Mouse (Mus musculus): ENCODE measurements around the gene Slc39a5. TPM values are rescaled to one million over a fixed set of nuclear protein-coding genes. Genes with fewer than 3 reads are reported as not detected.

The Slc39a5 gene
- total and polyA plus RNA-seq, 3 experiments = not detected

DNA sequence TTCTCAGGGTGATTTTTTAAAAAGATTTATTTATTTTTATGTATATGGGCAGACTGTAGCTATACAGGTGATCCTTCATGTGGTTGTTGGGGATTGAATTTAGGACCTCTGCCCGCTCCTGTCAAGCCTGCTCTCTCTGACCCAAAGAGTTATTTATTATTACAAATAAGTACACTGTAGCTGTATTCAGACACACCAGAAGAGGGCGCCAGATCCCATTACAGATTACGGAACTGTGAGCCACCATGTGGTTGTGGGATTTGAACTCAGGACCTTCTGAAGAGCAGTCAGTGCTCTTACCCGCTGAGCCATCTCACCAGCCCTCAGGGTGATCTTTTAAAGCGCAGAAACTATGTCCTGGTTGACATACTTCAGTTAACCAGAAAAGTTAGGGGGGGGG lies 28.9 kb downstream of the Slc39a5 start:
- no peak for DNase-seq (ENCODE audit: low read depth, low spot score)

DNA sequence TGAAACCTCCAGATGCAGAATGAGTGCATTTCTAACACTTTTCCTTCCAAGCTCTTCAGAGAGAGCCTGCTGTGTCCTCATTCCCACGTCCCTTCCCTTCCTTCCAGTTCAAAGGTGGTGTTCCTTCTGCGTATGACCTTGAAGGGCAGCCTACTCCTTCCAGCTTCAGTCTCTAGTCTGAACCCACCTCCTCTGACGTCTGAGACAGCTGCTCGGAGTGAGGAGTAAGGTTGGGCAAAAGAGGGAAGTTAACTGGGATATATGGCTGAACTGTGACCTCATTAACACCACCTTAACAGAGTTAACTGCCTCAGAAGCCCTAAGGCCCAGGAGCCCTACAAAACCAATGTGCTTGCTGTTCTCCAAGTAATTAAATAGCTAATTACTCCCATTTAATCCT lies 30.4 kb downstream of the Slc39a5 start:
- H3K36me3 ChIP-seq (ENCODE audit: control insufficient read depth in 1 of 2, insufficient read depth in 2 of 2, low read length in 2 of 2) = peaks cover 0 to 13% of the 10 kb centered on the region in 2 experiments; a peak in 2 of 4 replicates
- no peak overlapping the region for H3K27ac ChIP-seq (ENCODE audit: control insufficient read depth, low read depth, low read length)

More for the DNA sequence above, 28.9 kb downstream of the Slc39a5 start:
- Histone ChIP-seq H3K9me3 (replicated peaks; ENCODE audit: insufficient read depth, low read length) (no peaks in the 10 kb centered on the region), H3K9ac (ENCODE audit: control insufficient read depth, low read depth, low read length, poor library complexity, severe bottlenecking) (no peak overlapping the region), H3K27ac (ENCODE audit: control insufficient read depth, low read depth, low read length) (no peak overlapping the region), H3K27me3 (ENCODE audit: control insufficient read depth in 1 of 2, insufficient read depth in 2 of 2, low read length in 2 of 2) (no peaks in the 10 kb centered on the region), H3K4me1 (ENCODE audit: control insufficient read depth in 1 of 2, insufficient read depth in 2 of 2, low read length in 2 of 2) (peaks cover 4 to 17% of the 10 kb centered on the region in 2 experiments), H3K4me3 (ENCODE audit: control insufficient read depth in 1 of 2, insufficient read depth in 1 of 2, low read depth in 2 of 2, low read length in 2 of 2) (no peak overlapping the region), H3K36me3 (ENCODE audit: control insufficient read depth in 1 of 2, insufficient read depth in 2 of 2, low read length in 2 of 2) (peaks cover 0 to 10% of the 10 kb centered on the region in 2 experiments; a peak in 2 of 4 replicates), H3K79me2 (ENCODE audit: control insufficient read depth, insufficient read depth, low read length, poor library complexity) (peaks cover 6% of the 10 kb centered on the region)
- TF ChIP-seq USF1 (IDR thresholded peaks at IDR 0.05; ENCODE audit: low read depth, low read length) (no peak), TBP (IDR thresholded peaks at IDR 0.05; ENCODE audit: low read depth, low read length) (peak; percentile 53; the same call in 1 of the 2 replicates), CTCF (IDR thresholded peaks at IDR 0.05 in 2 of 3, conservative IDR thresholded peaks at IDR 0.05 in 1 of 3; ENCODE audit: control insufficient read depth in 1 of 3, insufficient read depth in 1 of 3, low read depth in 2 of 3, low read length in 3 of 3, poor library complexity in 1 of 3, severe bottlenecking in 1 of 3) (peak; percentile 25 to 42 (median 26); a peak in 4 of 6 replicates)

GRCm38 (mm10) chr10:128370021-128370420 lies 31.0 kb downstream of the Slc39a5 start:
- Histone ChIP-seq H3K79me2 (ENCODE audit: control insufficient read depth, insufficient read depth, low read length, poor library complexity) (peaks cover 2% of the 10 kb centered on the region; the same call in 1 of the 2 replicates), H3K9me3 (replicated peaks; ENCODE audit: insufficient read depth, low read length) (no peaks in the 10 kb centered on the region), H3K27me3 (ENCODE audit: control insufficient read depth in 1 of 2, insufficient read depth in 2 of 2, low read length in 2 of 2) (no peaks in the 10 kb centered on the region), H3K36me3 (ENCODE audit: control insufficient read depth in 1 of 2, insufficient read depth in 2 of 2, low read length in 2 of 2) (peaks cover 0 to 13% of the 10 kb centered on the region in 2 experiments; a peak in 3 of 4 replicates), H3K4me3 (ENCODE audit: control insufficient read depth in 1 of 2, insufficient read depth in 1 of 2, low read depth in 2 of 2, low read length in 2 of 2) (no peak overlapping the region), H3K27ac (ENCODE audit: control insufficient read depth, low read depth, low read length) (no peak overlapping the region), H3K4me1 (ENCODE audit: control insufficient read depth in 1 of 2, insufficient read depth in 2 of 2, low read length in 2 of 2) (peaks cover 11 to 18% of the 10 kb centered on the region in 2 experiments), H3K9ac (ENCODE audit: control insufficient read depth, low read depth, low read length, poor library complexity, severe bottlenecking) (no peak overlapping the region)
- no peak for DNase-seq (ENCODE audit: low read depth, low spot score)
- TF ChIP-seq ZC3H11A (IDR thresholded peaks at IDR 0.05; ENCODE audit: low read depth, low read length) (no peak), MAZ (IDR thresholded peaks at IDR 0.05; ENCODE audit: low read depth, low read length) (no peak), SIN3A (IDR thresholded peaks at IDR 0.05; ENCODE audit: low read length) (no peak), USF1 (IDR thresholded peaks at IDR 0.05; ENCODE audit: low read depth, low read length) (no peak), E2F4 (IDR thresholded peaks at IDR 0.05; ENCODE audit: borderline replicate concordance, low read depth, low read length) (no peak), USF2 (IDR thresholded peaks at IDR 0.05; ENCODE audit: borderline replicate concordance in 1 of 2, insufficient read depth in 1 of 2, low read depth in 1 of 2, low read length in 2 of 2) (no peak), ZKSCAN1 (IDR thresholded peaks at IDR 0.05; ENCODE audit: low read depth, low read length) (no peak), NRF1 (IDR thresholded peaks at IDR 0.05; ENCODE audit: insufficient read depth, low read depth, low read length, poor library complexity, severe bottlenecking) (no peak), ZMIZ1 (IDR thresholded peaks at IDR 0.05; ENCODE audit: low read depth, low read length) (no peak)

More for the DNA sequence above, 30.4 kb downstream of the Slc39a5 start:
- Histone ChIP-seq H3K9me3 (replicated peaks; ENCODE audit: insufficient read depth, low read length) (no peaks in the 10 kb centered on the region), H3K4me1 (ENCODE audit: control insufficient read depth in 1 of 2, insufficient read depth in 2 of 2, low read length in 2 of 2) (peaks cover 11 to 18% of the 10 kb centered on the region in 2 experiments), H3K27me3 (ENCODE audit: control insufficient read depth in 1 of 2, insufficient read depth in 2 of 2, low read length in 2 of 2) (no peaks in the 10 kb centered on the region), H3K9ac (ENCODE audit: control insufficient read depth, low read depth, low read length, poor library complexity, severe bottlenecking) (no peak overlapping the region), H3K79me2 (ENCODE audit: control insufficient read depth, insufficient read depth, low read length, poor library complexity) (peaks cover 2% of the 10 kb centered on the region; the same call in 1 of the 2 replicates), H3K4me3 (ENCODE audit: control insufficient read depth in 1 of 2, insufficient read depth in 1 of 2, low read depth in 2 of 2, low read length in 2 of 2) (no peak overlapping the region)
- no peak for DNase-seq (ENCODE audit: low read depth, low spot score)
- TF ChIP-seq RAD21 (IDR thresholded peaks at IDR 0.05; ENCODE audit: low read depth, low read length) = no peak
- TF ChIP-seq CHD1 (IDR thresholded peaks at IDR 0.05; ENCODE audit: low read depth, low read length) = no peak
- TF ChIP-seq TAL1 (IDR thresholded peaks at IDR 0.05; ENCODE audit: low read length) = no peak
- TF ChIP-seq ZMIZ1 (IDR thresholded peaks at IDR 0.05; ENCODE audit: low read depth, low read length) = no peak
- no peak for TF ChIP-seq MAZ (IDR thresholded peaks at IDR 0.05; ENCODE audit: low read depth, low read length)
- no peak for TF ChIP-seq E2F4 (IDR thresholded peaks at IDR 0.05; ENCODE audit: borderline replicate concordance, low read depth, low read length)
- TF ChIP-seq SMC3 (IDR thresholded peaks at IDR 0.05; ENCODE audit: low read depth, low read length) = no peak
- no peak for TF ChIP-seq MYB (IDR thresholded peaks at IDR 0.05; ENCODE audit: low read depth, low read length)
- no peak for TF ChIP-seq MYC (IDR thresholded peaks at IDR 0.05; ENCODE audit: low read depth, low read length)
- TF ChIP-seq ETS1 (IDR thresholded peaks at IDR 0.05; ENCODE audit: low read depth, low read length) = no peak
- TF ChIP-seq POLR2A (IDR thresholded peaks at IDR 0.05; ENCODE audit: control insufficient read depth in 1 of 2, insufficient read depth in 1 of 2, low read depth in 1 of 2, low read length in 2 of 2, poor library complexity in 1 of 2) = no peak
- no peak for TF ChIP-seq ELF1 (IDR thresholded peaks at IDR 0.05; ENCODE audit: low read depth, low read length)
- no peak for TF ChIP-seq HCFC1 (IDR thresholded peaks at IDR 0.05; ENCODE audit: low read depth, low read length)
- no peak for TF ChIP-seq TCF12 (IDR thresholded peaks at IDR 0.05; ENCODE audit: low read depth, low read length)
- no peak for TF ChIP-seq ZKSCAN1 (IDR thresholded peaks at IDR 0.05; ENCODE audit: low read depth, low read length)
